Mouse (Mus musculus) brain, embryonic 14.5 days (tissue): Measurements from ENCODE around the gene Man2b2.

Experiments used
- CTCF ChIP-seq: fragments of 200-500 bp; IDR thresholded peaks from 2 replicates; pipeline ENCODE4 v1.5.1; 2012; ENCODE audit warnings: inconsistent platforms, mild to moderate bottlenecking, moderate library complexity, borderline replicate concordance; ENCODE audit not compliant: insufficient read depth, insufficient read length; ENCODE audit errors: extremely low read depth
- POLR2A ChIP-seq: fragments of 200-500 bp; IDR thresholded peaks from 2 replicates; pipeline ENCODE4 v1.6.1; 2012; ENCODE audit warnings: mild to moderate bottlenecking, inconsistent platforms, borderline replicate concordance; ENCODE audit not compliant: poor library complexity, insufficient read depth, insufficient read length, severe bottlenecking; ENCODE audit errors: extremely low read depth

DNA sequence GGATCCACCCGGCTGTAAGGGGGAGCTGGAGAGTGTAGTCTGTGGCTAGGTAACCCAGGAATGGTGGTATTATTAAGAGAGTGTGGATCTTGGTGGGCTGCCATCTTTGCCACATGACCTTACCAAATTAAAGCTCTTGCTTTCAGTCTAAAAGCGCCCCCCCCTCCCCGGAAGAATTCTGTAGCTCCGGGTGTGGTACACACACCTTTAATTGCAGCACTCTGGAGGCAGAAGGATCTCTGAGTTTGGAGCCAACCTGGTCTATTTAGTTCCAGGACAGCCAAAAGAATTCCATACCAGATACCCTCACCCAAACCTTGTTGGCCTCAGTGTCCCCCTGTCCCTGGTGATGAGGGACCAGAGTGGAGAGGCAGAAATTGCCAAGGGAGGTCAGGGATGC, 48.3 kb upstream of the Man2b2 start:
- TF ChIP-seq CTCF, result no peak
- TF ChIP-seq POLR2A, result no peak
